Mouse (Mus musculus) gastrocnemius, adult 2 months (tissue): ENCODE data around the gene Scn1b. TPM values are rescaled to one million over a fixed set of nuclear protein-coding genes. Genes with fewer than 3 reads are reported as not detected.
A peak's percentile ranks its signal among the peaks of the same experiment; 100 is the strongest.

Experiments used
- DNase-seq: peaks from one replicate; pipeline ENCODE4 v3.0.0; 2022
- H3K27ac ChIP-seq: fragments of 200-600 bp; 2 replicates; pipeline ENCODE4 v1.8.1; 2022; ENCODE audit warnings: mild to moderate bottlenecking
- H3K4me3 ChIP-seq: fragments of 200-600 bp; 2 replicates; pipeline ENCODE4 v1.8.1; 2022; ENCODE audit warnings: mild to moderate bottlenecking, moderate library complexity
- CTCF ChIP-seq: fragments of 200-600 bp; IDR thresholded peaks from 2 replicates; pipeline ENCODE4 v1.8.1; 2022; ENCODE audit warnings: antibody characterized with exemption, mild to moderate bottlenecking, moderate library complexity
- intact Hi-C: fragments of 180-260 bp; cut with DNase I; formaldehyde crosslinking; loops from one replicate; pipeline ENCODE4 v1.15.1; 2025
- total RNA-seq, 2 experiments: library from RNA; stranded (reverse); gene quantifications; 2 replicates each; pipeline ENCODE4 v1.2.3; 2021

Gene Scn1b
- total RNA-seq, 2 experiments from 2014 or later: 748 to 815 TPM

DNA sequence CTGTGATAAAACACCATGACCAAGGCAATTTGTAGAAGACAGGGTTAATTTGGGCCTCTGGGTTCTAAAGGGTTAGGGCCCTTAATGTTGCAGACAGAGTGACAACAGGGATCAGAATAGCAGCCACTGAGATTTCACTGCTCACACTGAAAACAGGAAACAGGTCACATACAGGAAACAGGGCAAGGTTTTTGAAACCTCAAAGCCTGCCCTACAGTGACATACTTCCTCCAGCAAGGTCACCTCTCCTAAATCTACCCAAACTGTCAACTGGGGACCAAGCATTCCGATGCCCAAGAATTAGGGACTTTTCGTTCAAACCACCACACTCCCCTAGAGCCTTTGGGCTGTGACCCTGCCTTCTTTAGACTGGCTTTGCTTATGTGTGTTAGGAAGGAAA is 37.1 kb downstream of the Scn1b start:
- Histone ChIP-seq H3K4me3 (no peak overlapping the region), H3K27ac (peak overlapping the region; percentile 8; the same call in 1 of the 2 replicates)
- DNase-seq: no peak
- intact Hi-C loops: loop anchor here (10.0 kb wide), 1 partner anchor 215 kb away; no protein-coding TSS in a partner anchor
- no peak for TF ChIP-seq CTCF

GRCm38 (mm10) chr7:31088206-31088605 is 38.6 kb downstream of the Scn1b start:
- H3K4me3 ChIP-seq: no peak overlapping the region
- DNase-seq: no peak
- intact Hi-C loops: no loop called here
- TF ChIP-seq CTCF: no peak
- H3K27ac ChIP-seq: peak overlapping the region; percentile 95

GRCm38 (mm10) chr7:31087262-31087661 is 39.5 kb downstream of the Scn1b start:
- TF ChIP-seq CTCF: no peak
- Histone ChIP-seq H3K4me3 (no peak overlapping the region), H3K27ac (peak overlapping the region; percentile 95)
- intact Hi-C loops: no loop called here
- DNase-seq: no peak

GRCm38 (mm10) chr7:31086175-31086755 is 40.5 kb downstream of the Scn1b start:
- intact Hi-C loops: no loop called here
- Histone ChIP-seq H3K4me3 (peak overlapping the region; percentile 28; the same call in 1 of the 2 replicates), H3K27ac (peak overlapping the region; percentile 95)
- DNase-seq: no peak
- TF ChIP-seq CTCF: no peak

GRCm38 (mm10) chr7:31085171-31085570 is 41.6 kb downstream of the Scn1b start:
- peak overlapping the region; percentile 95 for H3K27ac ChIP-seq
- peak overlapping the region; percentile 28 for H3K4me3 ChIP-seq
- peak; percentile 73 for DNase-seq
- no peak for TF ChIP-seq CTCF
- intact Hi-C loops: no loop called here

GRCm38 (mm10) chr7:31084140-31084539 is 42.7 kb downstream of the Scn1b start:
- intact Hi-C loops: no loop called here
- Histone ChIP-seq H3K27ac (peak overlapping the region; percentile 95), H3K4me3 (no peak overlapping the region)
- TF ChIP-seq CTCF: no peak
- DNase-seq: no peak

DNA sequence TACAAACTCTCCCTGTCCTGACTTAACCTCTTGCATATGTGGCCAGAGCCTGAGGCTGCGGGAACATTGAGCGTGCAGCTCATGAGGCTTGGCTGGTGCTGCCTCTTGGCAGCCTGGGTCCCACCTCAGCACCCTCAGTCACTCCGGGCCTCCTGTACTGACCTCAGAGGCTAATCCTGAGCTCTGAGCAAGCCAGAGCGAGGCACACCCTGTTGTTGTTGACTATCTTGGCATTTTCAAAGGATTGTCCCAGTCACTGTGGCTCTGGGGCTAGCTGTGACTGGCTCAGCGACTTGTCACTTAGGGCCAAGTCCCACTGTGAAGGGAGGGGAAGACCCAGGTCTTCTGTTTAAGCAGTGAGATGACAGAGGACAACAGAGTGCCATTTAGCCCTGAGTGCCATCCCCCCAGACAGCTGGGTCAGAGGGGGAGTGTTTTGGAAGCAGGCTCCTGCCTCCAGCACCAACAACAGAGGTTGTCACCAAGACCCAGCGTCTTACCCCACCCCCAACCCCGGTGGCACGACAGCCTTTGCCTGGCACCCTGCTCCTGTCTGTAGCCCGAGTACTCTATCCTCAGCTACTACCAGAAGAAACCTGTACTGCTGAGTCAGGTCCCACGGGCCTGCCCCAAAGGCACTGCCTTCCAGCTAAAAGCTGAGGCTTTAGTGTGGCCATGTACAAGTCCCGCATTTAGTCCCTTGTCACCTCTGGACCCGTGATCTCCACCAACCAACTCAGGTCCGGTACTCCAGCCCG is 43.8 kb downstream of the Scn1b start:
- Histone ChIP-seq H3K4me3 (peak overlapping the region; percentile 15), H3K27ac (peak overlapping the region; percentile 95)
- intact Hi-C loops: no loop called here
- no peak for TF ChIP-seq CTCF
- peak; percentile 92 for DNase-seq

GRCm38 (mm10) chr7:31082106-31082505 is 44.7 kb downstream of the Scn1b start:
- intact Hi-C loops: no loop called here
- no peak overlapping the region for H3K4me3 ChIP-seq
- DNase-seq: no peak
- no peak for TF ChIP-seq CTCF
- peak overlapping the region; percentile 95 for H3K27ac ChIP-seq

GRCm38 (mm10) chr7:31081106-31081505 is 45.7 kb downstream of the Scn1b start:
- Histone ChIP-seq H3K4me3 (no peak overlapping the region), H3K27ac (peak overlapping the region; percentile 95)
- no peak for DNase-seq
- no peak for TF ChIP-seq CTCF
- intact Hi-C loops: no loop called here

DNA sequence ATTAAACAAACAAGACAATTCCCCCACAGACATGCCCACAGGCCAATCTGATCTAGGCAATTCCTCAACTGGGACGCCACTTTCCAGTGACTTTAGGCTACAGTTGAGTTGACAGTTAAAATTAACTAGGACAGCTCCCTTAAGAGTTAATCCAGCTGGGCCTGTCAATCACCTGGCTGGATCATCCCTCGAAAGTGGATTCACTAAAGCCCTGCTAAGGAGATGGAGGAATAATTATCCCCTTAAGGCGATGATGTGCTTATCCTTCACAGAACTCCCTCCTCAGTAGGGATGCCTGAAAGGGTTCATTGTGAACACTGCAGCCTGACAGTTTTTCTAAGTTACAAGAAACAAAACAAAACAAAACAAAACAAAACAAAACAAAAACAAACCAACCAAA is 46.2 kb downstream of the Scn1b start:
- intact Hi-C loops: no loop called here

DNA sequence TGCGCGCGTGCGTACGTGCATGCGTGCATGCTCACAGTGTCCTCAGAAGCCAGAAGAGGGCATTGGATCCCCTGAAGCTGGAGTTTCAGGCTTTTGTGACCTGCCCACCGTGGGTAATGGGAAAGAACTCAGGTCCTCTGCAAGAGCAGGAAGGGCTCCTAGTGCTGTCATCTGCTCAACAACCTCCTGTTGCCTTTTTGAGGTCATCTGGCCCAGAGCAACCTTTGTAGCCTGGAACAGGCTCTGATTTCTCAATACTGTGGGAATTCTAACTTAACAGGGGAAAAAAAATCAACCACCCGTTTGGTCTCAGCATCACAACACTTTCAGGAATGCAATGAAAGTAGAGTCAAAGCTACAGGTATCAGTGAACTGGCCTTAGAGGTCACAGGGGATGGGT is 47.1 kb downstream of the Scn1b start:
- TF ChIP-seq CTCF: no peak
- no peak for DNase-seq
- peak overlapping the region; percentile 95; the same call in 1 of the 2 replicates for H3K27ac ChIP-seq
- intact Hi-C loops: loop anchor here (2.0 kb wide), 2 partner anchors 15 to 21 kb away; partner anchors contain the start of gene Lgi4
- H3K4me3 ChIP-seq: no peak overlapping the region

More for the DNA sequence above, 46.2 kb downstream of the Scn1b start:
- DNase-seq: no peak
- H3K27ac ChIP-seq: peak overlapping the region; percentile 95
- TF ChIP-seq CTCF: no peak
- no peak overlapping the region for H3K4me3 ChIP-seq

GRCm38 (mm10) chr7:31077885-31078445 is 48.8 kb downstream of the Scn1b start:
- intact Hi-C loops: loop anchor here (2.0 kb wide), 2 partner anchors 17 to 19 kb away; partner anchors contain the start of gene Lgi4
- no peak overlapping the region for H3K4me3 ChIP-seq
- TF ChIP-seq CTCF: peak; percentile 76
- DNase-seq: no peak
- peak overlapping the region; percentile 57 for H3K27ac ChIP-seq

DNA sequence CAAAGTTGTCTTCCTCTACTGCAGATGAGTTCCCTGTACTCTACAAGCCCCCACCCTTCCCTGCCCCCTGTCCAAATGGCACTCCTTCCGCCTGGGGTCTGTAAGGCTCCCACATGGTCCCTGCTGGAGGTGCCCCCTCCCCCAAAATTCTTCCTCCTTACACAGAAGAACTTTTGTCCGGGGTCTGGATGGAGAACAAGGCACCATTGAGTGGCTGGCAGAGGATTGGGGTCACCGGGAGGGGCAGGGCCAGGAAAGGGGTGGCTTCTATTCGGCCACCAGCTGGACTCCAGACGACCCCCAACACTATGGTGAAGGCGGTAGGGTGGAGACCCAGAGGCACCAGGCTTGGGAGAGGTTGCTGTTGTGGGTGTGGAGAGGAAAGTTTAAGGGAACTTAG is 49.3 kb downstream of the Scn1b start:
- H3K4me3 ChIP-seq: no peak overlapping the region
- peak overlapping the region; percentile 57 for H3K27ac ChIP-seq
- DNase-seq: no peak
- TF ChIP-seq CTCF: no peak
- intact Hi-C loops: no loop called here
